Mouse (Mus musculus) lung, adult 18-20 months (tissue): ENCODE results near the gene Srrm1.
A peak's percentile ranks its signal among the peaks of the same experiment; 100 is the strongest.
"Not testable (repeated sequence)": the region's sequence is repeated elsewhere in the genome, so short reads cannot be mapped to it uniquely, and the experiment has no call there.

Experiments
- DNase-seq, 2 experiments: peaks; one replicate each; pipeline ENCODE4 v3.0.0; 2022; ENCODE audit warnings: mixed read lengths in 2 of 2

The Srrm1 gene

DNA sequence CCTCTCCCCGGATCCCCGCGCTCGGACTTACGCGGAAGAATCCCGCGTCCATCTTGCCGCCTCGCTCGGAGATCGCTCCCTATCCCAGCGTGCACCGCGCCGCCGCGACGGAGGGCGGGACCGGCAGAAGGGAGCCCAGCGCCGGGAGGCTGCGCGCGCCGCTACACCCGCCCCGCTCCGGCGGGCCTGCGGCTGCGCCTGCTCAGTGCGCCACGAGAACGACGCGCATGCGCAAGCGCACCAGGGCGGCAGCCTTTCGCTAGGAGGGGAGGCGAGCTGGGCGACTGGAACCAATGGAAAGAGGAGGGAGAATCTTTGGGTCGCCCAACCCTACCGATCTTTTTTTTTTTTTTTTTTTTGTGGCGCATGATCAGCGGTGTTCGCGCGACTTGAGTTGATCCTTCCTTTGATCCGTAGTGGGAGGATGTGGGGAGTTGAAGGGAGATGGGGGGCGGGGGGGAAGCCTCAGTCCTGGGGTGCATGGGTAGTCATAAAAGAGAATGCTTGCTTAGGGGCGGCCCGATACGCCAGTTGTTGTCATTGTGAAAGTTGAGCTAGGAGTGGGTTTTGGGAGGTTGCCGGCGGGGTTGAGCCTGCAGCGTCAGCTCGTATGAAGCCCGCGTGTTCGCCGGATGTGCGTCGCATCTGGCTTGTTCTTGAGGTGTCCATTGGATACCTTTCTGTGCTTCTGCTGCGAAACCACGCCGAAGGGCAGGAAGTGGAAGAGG lies at the start of gene Srrm1:
Srrm1 (minus strand) TSS at position 256 of the 728 bp plus-strand sequence.
- peak; percentile 97 to 98 for DNase-seq

DNA sequence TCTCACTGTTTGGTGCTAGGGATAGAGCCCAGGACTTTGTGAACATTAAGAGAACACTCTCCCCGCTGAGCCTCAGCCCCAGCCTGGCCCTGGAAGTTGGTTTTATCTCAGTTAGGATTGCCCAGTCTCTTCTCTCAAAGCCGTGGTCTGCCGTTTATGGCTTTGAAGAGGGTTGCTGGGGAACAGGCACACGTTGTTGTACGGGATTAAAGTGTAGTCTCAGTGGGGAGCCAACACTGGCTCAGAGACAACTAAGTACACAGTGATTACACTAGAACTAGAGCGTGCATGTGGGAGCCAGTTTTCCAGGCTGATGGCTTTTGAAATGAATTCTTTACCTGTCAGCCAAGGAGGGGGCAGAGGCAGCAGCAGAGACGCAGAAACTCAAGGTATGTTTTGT lies 48.8 kb upstream of the Srrm1 start:
- DNase-seq, result no peak

DNA sequence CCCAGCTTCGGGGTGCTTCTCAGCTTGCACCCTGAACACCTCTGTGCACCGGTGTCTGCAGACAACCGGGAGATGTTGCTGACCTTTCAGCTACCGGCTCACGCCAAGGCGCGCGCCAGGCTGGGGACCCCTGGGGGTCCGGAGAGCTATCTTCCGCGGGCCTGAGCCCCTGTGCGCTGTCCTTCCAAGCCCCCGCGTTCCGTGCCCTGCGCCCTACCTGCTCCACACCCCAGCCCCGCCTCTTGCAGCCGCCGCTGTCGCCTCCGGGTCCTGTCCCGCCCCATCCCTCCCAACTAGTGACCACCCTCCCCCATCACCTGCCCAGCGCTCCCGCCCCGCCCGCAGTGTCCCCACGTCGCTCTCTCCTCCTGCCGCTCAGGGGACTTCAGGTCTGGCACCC lies 44.9 kb upstream of the Srrm1 start, which contains the start of gene Ncmap:
Ncmap (minus strand) TSS at position 237 of the 400 bp plus-strand sequence.
- DNase-seq, result no peak

DNA sequence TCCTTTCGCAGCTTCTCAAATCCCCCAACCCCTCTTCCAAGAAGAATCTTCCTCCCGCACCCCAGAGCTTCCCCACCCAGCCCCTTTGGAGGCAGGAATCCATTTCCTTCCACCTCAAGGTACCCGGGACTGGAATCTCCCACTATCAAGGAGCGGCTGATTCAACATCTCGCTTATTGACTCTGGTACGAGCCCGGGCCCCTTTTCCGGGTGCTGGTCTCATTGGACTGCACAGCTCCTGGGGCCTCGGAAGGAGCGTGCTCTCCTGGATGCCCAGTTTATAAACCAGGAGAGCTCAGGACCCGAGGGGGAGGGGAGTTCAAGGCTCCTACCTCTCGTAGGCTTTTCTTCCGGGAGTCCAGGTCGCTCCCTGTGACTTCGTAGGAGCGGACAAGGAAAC lies 44.4 kb upstream of the Srrm1 start:
- no peak for DNase-seq

DNA sequence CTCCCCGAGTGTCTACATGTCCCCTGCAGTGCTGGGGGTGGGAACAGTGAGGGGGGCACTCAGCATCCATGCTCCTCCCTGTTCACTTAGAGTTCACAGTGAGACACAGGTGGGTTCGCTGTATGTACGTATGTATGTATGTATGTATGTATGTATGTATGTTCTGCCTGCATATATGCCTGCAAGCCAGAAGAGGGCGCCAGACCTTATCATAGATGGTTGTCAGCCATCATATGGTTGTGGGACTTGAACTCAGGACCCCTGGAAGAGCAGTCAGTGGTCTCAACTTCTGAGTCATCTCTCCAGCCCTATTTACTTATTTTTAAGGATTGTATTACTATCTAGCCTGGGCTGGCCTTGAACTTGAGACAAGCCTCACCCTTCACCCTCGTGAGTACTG lies 43.2 kb upstream of the Srrm1 start:
- DNase-seq, result no peak

DNA sequence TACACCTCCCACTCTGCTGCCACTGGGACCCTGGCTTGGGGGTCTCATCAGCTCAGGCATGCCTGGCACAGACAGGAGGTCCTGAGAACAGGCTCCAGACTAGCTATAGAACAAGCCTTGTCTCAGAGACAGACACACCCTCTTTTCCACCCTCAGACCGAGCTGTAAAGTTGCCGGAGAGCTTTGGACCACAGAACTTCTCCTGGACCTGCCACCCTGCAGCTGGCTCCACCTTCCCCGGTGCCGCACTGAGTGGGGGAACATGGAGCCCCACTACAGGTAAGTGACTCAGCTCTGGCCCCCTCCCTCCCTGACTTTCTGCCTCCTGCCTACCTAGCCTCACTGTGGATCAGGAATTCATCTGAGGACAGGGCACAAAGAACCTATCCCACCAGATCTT lies 42.3 kb upstream of the Srrm1 start:
- DNase-seq, result no peak

DNA sequence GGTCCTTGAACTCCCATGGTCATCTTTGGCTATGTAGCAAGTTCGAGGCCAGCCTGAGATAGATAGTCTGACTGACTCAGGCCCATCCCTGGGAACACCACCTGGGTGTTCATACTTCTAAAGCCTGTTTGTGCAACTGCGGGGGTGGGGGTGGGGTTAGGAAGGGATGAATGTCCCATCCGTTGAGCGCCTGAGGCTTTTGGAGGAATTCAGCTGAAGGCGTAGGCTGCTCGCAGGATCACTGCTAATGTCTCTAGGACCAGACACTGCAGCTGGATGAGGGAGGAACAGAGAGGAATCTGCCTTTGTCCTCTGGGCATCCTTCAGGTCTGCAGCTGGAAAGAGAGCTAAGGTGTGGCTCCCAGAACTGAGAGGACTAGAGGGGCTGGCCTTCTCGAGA lies 41.5 kb upstream of the Srrm1 start:
- no peak for DNase-seq

DNA sequence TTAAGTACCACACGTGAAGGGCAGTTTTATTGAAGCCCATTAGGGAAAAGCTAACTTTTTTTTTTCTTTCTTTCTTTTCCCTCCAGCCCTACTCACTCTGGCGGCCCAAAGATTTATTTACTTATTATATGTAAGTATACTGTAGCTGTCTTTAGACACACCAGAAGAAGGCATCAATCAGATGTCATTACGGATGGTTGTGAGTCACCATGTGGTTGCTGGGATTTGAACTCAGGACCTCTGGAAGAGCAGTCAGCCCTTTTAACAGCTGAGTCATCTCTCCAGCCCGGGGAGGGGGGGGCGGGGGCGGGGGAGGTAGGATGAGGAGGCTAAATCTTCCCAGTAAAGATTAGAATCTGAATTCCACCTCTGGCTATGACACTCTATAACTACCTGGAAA lies 40.3 kb upstream of the Srrm1 start:
- no peak for DNase-seq

DNA sequence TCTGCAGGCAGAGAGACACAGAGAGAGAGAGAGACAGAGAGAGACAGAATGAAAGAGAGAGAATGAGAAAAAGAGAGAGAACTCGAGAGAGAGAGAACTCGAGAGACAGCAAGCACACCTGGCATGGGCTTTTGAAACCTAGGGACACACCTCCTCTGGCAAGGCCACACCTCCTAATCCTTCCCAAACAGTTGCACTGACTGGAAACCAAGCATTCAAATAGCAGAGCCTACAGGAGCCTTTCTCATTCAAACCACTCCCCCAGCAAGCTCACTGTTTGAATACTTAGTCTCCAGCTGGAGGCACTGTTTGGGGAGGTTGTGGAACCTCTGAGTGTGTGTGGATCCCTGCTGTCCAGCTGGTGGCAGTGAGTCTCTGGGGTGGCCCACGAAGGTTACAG lies 39.7 kb upstream of the Srrm1 start:
- no peak for DNase-seq

DNA sequence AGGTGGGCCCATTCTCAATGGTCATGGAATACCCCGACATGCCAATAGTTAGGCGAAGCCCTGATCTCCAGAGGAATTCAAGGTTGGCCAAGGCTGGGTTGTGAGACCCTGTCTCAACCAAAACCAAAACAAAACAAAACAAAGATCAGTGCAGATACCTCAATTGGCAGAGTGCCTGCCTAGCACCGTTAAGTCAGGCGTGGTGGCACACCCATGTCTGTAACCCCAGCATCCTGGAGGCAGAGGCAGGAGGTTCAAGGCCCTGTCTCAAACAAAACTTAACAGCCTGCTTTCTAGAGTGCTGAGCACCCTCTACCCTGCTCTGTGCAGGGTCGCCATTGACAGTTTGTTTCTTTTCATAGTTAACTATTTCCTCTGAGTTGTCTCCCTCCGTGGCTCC lies 37.9 kb upstream of the Srrm1 start:
- DNase-seq, result no peak

DNA sequence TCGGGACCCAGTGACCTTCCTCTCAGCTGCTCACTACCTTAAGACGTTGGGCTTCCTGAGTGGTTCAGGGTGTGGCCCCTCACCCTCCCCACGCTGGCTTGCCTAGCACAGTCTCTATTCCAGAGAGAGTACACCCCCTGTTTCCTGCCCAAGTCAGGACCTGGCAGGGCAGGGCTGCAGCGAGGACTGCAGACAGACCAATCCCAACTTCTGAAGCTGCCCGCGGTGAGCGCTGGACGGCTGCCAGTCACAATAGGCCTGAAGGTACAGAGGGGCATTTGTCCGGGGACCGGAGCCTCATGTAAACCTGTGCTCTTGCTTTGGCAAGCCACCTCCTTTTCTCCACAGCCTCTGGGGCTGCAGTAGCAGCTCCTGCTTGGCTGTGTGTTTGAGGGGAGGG lies 32.5 kb upstream of the Srrm1 start:
- DNase-seq, result no peak

DNA sequence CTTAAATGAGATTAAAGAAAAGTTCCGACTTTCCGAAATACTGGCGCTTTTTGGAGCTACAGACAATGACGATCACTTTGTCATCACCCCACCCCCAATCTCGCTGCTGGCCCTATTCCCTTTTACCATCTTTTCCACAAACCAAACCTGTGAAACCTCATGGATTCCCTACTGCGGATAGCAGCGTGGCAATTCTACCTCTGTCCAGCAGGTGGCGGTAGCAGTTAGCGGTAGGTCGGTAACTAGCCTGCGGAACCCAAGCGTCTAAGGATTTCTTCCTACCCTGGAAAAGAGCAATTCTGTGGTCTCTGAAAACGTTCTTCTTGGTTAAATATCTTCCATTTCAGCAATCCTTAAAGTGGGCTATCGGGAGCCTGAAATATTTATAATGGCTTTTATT lies 29.2 kb upstream of the Srrm1 start:
- DNase-seq, result peak; percentile 48 to 56

DNA sequence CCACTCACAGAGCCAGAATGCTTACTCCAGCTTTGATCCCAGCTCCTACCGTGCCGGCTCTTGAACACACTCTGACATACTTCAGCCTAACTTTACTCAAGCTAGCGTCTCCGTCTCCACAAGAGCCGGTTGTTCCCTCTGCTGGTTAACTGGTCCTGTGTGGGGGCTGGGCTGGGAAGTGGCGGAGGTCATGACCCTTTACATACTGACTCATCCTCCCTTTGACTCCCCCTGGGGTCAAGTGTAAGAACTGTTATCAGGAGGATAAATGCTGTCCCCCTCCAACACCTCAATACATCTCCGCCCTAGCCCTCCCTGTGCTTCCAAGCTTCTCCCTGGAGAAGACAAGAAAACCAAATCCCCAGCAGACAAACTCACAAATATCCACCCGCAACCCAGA lies 28.2 kb upstream of the Srrm1 start:
- no peak for DNase-seq

DNA sequence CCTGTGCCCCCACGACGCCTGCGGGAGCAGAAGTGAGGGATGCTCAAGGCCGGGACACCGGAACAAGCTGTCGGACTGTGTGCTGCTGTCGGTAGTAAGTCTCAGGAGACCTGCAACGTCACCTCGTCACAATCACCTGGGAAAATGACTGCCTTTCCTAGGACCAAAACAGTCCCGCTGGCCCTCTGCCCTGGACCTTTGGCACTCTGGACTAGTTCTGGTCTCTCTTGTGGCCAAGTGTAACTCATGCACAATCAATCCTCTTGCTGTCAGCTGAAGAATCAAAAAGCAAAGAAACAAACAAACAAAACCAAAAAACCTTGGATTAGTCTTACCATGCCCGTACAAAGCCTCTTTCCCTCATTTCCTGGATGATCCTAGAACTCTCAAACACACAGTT lies 24.1 kb upstream of the Srrm1 start:
- DNase-seq, result no peak

DNA sequence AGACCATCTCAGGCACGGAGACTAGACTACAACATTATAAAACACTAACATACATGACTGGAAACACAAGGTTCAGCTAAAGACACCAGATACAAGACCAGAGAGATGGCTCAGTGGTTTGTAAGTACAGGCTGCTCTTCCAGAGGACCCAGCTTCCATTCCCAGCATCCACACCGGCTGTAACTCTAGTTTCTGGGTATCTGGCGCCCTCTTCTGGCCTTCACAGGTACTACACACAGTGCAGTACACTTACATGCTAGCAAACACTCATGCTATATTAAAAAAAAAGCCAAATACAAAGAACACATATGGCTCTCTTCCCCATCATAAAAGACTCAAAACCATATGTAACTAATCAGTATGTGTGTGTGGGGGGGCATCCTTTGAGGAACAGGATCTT lies 22.3 kb upstream of the Srrm1 start:
- no peak for DNase-seq

DNA sequence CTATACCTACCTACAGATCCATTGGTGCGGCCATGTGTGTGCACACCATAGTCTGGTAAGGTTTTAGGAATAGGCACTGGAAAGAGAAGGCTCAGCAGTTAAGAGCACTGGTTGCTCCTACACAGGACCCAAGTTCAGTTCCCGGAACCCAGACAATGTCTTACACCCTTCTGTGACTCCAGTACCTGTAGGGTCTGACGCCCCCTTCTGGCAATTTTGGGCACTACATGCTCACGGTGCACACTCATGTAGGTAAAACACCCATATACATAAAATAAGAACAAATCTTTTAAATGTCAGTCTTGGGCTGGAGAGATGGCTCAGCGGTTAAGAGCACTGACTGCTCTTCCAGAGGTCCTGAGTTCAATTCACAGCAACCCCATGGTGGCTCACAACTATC lies 20.2 kb upstream of the Srrm1 start:
- no peak for DNase-seq

DNA sequence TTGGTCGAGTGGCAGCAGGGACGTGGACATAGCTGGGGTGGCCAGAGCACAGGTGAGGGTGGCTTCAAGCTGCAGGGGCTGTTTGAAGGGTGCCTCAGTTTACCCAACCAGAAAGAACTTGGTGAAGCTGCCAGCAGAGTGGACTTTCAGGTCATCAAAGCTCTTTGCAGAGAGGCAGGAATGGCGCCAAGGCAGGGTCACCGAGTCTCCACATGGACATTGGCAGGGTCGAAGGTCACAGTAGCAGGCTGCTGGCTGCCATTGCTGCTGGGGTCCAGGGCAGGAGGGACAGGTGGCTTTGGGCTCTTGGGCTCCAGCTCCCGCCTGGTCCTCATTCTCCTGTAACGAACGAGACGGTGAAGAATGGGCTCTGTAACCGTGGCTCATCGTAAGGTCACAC lies 17.3 kb upstream of the Srrm1 start:
- no peak for DNase-seq

DNA sequence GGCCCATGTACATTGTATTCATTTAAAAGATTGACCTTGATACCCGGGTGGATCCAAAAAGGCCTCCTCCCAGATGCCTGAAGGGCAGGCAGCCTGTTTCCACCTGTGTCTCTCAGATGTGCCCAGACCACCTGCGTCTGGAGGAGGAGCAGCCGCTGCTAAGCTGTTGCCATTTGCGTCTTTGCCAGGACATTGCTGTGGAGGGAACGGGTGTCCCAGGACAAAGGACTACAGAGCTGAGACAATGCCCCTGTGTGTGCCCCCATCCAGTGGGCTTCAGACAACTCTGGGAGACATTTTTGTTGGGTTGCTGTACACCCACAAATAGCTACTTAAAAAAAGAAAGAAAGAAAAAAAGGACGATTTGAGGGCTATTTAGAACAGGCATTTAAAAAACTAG lies 9.7 kb upstream of the Srrm1 start:
- no peak for DNase-seq

DNA sequence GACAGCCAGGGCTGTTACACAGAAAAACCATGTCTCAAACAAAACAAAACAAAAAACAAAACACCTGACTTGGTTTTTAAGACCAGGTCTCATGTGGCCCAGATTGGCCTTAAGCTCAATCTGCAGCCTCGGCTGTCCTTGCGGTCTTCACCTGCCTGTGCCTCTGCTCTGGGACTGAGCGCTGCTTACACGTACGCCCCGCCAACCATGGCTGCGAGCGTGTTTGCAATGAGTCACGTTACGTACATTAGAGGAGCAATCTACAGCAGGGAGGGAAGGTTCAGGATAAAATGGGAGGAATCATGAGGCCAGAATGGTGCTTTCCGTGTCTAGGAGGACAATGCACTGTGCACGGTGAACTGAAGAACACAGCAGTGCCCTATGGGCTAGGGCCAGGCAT lies 8.6 kb upstream of the Srrm1 start:
- DNase-seq, result no peak

DNA sequence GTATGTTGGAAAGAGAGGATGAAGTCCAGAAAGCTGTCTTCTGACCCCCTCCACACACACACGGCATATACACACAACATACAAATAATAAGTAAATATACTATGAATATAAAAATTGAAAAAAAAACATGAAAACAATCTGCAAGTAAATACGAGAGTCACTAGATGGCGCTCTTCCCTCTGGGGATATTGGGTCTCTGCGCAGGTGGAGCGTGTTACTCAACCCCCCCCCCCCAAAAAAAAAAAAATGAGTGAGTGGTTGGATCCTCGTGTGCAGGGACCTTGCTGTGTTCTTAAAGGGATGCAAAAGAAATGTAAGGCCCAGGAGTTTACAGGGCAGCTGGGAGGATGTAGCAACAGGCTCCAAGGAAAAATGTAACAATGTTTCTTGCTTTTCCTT lies 5.6 kb upstream of the Srrm1 start:
- peak in 1 of 2 experiments; percentile 20 for DNase-seq

DNA sequence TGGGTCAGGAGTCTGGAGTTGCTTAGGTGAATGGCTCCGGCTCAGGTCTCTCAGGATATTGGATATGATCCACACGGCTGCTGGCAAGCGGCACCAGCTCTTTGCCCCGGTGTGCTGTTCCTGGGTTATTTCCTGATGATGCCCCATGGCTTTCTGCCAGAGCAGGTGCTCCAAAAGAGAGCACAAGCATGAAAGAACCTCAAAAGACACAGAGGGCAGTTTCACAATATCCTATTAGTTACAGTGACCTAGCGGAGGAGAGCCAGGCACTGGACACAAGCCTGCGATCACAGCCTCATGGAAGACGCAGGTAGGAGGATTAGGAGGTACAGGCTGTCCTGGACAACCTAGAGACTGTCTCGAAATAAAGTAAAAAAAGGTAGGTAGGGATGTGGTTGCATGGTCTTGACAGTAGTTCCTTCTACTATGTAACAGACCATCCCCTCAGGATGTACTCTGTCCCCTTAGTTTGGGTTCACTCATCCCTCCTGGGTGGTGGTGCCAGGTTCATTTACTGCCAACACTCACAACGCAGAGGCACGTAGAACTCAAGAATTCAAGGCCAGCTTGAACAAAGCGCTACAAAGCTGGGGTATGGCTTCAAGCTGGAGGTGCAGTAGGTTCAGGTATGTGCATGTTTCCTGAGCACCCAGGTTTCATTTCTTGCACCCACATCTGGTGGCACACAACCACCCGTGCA lies 4.2 kb upstream of the Srrm1 start:
- DNase-seq, result peak; percentile 38 to 62

DNA sequence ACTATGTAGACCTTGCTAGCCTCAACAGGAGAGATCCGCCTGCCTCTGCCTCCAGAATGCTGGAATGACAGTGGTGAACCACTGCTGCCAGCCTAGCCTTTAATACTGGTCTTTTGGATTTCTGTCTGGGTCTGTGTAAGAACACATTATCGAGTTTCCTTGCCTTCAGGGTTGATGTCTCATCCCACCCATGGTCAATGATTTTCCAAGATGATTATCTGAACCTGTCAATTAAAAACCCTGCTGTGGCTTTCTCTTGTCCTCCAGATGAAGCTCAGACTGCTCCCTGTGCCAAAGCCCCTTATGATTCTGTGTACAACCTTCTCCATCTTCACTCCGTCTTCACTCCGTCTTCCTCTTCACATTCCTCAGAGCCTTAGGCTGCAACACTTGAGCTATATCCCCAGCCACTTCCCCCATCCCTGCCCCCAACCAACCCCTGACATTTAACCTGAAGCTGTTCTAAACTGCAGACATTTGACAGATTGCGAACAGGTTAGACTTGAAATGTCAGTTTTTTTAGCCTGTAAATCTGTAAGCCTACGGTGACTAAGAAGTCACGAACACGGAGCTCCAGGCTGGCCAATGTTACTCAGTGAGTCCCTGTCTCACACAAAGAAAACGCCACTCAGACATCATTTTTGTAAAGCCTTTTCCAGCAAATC lies 2.9 kb upstream of the Srrm1 start:
- DNase-seq, result peak in 1 of 2 experiments; percentile 10

DNA sequence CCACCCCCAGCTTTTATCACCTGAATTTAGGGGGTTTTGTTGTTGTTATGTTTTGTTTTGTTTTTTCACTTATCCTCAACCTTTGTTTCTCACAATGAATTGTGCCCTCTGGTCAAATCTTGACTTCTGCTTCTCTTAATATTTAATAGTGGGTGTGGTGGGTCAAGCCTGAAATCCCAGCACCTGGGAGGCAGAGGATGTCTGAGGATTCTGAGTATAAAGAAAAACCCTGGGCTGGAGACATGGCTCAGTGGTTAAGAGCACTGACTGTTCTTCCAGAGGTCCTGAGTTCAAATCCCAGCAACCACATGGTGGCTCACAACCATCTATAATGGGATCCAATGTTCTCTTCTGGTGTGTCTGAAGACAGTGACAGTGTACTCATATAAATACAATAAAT lies 1.6 kb upstream of the Srrm1 start:
- DNase-seq, result not testable (repeated sequence)

DNA sequence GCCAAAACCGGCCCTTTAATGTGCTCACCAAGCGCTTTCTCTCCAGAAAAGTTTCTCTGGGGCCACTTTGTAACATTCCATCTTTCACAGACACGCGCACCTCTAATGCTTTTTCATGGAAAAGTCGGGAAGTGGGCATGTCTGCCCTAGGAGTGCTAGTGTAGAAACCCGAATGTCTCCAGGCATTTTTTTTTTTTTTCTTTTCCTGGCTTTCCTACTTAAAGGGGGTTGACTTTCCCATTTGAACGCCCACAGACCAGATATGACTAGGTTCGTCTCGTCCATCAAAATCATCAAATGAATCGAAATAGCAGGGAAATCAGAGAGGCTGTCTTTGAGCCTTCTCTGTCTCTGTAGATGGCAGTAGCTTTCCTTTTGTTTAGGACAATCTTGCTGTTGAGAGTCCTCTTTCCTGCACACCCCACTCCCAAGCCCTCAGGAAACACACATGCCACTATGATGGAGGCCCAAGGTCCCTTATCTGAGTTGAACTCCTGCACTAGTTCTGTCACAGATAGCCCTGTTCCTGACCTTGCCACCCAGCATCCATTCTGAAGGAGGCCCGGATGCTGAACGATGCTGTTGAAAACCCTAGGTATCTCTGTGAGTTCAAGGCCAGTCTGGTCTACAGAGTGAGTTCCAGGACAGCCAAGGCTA lies 801 bp upstream of the Srrm1 start:
- peak in 1 of 2 experiments; percentile 10 for DNase-seq
